Mouse (Mus musculus) bone marrow, adult 2 months (tissue): ENCODE data around the gene Olfr212.

ENCODE experiments used
- CTCF ChIP-seq: fragments of 200-500 bp; IDR thresholded peaks from 2 replicates; pipeline ENCODE4 v1.5.1; 2011; ENCODE audit warnings: low read length, control low read depth; ENCODE audit not compliant: control insufficient read depth, insufficient read depth
- POLR2A ChIP-seq: fragments of 200-500 bp; IDR thresholded peaks from 2 replicates; pipeline ENCODE4 v1.6.1; 2011; ENCODE audit warnings: low read depth, mild to moderate bottlenecking, control low read depth, low read length, borderline replicate concordance; ENCODE audit not compliant: control insufficient read depth

DNA sequence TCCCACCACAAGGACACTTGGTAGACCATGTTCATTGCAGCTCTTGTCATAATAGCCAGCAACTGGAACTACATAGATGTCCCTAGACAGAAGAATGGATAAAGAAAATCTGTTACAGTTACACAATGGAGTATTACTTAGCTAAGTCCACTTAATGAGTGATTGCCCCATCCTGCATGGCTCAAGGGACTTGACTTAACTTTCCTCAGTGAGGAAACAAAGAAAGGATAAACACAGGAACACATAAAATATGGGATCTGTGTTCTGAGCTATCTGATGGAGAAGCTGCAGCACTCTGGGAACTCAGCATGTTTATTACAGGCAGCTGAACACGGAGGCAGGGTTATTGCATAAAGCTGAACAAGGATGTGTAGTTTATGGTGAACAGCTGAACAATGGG lies 21.2 kb upstream of the Olfr212 start:
- TF ChIP-seq CTCF (no peak), POLR2A (no peak)
